Mouse (Mus musculus) cerebellum, adult 9-10 months (tissue): ENCODE results near the gene Nprl3.

Experiments
- DNase-seq: peaks from one replicate; pipeline ENCODE4 v3.0.0; 2022

Nprl3 gene

GRCm38 (mm10) chr11:32244064-32244463 is 23.4 kb downstream of the Nprl3 start:
- no peak for DNase-seq

DNA sequence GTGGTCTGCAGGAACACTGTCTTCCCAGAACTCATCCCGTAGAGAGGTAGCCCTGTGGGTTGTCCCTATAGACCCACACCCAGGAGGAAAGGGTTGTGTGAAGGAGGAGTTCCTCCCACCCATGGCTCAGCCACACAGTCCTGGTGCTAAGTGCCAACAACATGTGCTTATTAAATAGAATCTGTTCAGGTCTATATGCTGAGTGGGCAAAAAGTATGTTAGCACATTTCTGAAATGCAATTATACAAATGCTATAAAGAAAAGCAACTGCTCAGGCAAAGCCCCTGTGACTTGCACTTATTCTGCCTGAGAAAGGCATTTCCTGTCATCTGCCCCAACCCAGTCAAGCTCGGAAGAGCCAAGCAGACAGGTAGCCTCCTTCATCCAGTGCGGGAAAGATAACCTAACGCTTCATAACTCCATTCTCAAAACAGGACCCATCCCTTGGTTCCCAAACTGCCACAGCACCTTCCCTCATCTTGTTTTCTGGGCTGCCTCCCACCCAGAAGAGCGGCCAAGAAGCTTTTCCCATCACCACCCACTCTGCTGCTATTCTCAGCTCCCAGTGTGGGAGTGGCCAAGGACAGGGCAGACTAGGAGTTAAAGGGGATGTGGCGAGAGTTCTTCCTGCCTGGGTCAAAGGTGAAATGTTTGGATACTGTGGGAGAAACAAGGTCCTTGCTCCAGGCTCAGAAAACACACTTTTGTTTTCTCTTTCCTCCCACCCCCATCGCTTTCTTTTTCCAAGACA is 24.1 kb downstream of the Nprl3 start:
- no peak for DNase-seq

GRCm38 (mm10) chr11:32242209-32242608 is 25.3 kb downstream of the Nprl3 start:
- DNase-seq: no peak

DNA sequence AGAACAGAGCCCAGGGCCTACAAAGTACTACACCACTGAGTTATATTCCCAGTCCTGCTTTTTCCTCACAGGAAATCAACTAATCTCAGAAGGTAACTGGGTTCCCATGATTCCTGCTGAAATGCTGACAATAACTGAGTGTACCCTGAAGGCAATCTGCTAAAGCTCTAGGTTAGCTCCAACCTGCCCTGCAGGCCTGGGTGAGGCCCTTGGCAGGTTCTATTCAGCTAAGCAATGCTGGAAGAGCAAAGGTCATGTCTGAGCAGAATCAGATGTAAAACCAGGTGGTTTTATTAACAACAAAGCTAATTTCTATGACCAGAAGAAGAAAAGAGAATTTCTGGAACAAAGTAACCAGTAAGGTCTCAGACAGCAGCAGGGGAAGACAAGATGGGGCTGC is 26.1 kb downstream of the Nprl3 start:
- DNase-seq: no peak

GRCm38 (mm10) chr11:32238093-32238860 is 29.2 kb downstream of the Nprl3 start:
- DNase-seq: peak; percentile 89

- no peak for DNase-seq
Measured at GRCm38 (mm10) chr11:32237411-32237795, 30.1 kb downstream of the Nprl3 start.

GRCm38 (mm10) chr11:32236712-32237410 is 30.6 kb downstream of the Nprl3 start:
- DNase-seq: peak; percentile 85

DNA sequence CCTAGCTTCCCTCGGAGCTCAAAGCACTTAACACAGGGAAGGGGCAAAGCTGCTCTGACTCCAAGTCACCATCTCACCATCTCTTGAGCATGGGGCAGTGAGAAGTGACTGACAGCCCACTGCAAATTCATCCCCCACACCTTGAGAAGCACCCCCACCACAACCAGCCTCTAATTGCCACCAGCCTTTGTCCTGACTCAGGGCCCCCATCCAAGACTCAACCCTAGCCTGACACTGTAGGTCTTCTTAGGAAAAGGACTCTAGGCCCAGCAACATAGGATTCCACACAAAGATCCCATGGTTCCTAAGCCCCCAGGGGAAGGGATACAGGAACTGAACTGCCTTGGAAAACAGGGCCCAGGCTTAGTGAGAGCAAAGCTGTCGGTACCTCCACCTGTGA is 31.4 kb downstream of the Nprl3 start:
- no peak for DNase-seq

- DNase-seq: peak; percentile 61
Measured at GRCm38 (mm10) chr11:32235646-32236045, 31.9 kb downstream of the Nprl3 start.

DNA sequence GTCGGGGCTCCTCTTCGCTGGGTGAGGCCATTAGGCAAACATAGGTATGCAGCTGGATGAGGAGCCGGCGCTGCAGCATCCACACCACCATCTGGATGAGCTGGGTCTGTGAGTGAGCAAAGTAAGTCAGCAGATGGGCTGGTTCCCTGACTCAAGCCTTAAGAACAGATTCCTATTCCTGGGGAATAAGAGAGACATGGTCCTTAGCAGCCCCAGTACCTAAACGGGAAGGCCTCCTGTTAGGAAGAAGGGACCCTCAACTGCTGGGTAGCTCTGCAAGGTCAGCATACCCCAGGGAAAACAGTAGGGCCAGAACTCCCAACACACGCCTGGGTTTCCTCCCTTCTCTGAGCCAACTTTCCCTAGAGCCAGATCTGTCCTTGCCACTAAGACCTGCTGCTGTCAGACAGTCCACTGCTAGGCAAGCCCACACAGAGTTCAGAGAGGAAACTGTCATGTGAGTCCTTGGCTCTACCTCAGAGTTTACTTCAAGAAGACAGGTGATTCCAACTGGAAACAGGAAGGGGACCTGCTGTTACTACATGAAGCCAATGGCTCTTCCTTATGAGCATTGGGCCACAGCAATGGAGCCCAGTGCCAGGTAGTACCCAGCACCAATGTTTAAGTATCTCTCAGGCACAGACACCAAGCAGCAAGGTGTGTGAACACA is 32.6 kb downstream of the Nprl3 start:
- peak; percentile 27 for DNase-seq

DNA sequence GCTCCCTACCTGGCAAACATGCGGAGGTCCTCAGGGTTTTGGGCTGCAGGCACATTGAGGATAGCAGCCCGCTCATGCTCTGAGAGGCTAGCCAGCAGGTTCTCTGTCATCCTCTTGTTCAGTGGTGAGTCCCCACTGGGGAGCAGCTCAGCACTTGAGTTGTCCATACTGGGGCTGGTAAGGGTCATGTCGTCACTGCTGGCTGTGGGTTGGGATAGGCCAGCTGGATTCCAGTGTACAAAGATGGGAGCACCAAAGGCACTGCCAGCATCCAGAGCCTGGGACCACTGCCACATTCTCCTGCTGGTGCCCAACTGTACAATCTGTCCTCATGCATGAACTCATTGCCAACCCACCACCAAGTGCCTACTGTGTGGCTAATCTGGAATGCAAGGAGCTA is 33.6 kb downstream of the Nprl3 start:
- DNase-seq: peak; percentile 71

- DNase-seq: peak; percentile 50
Measured at GRCm38 (mm10) chr11:32232848-32233247, 34.7 kb downstream of the Nprl3 start.

DNA sequence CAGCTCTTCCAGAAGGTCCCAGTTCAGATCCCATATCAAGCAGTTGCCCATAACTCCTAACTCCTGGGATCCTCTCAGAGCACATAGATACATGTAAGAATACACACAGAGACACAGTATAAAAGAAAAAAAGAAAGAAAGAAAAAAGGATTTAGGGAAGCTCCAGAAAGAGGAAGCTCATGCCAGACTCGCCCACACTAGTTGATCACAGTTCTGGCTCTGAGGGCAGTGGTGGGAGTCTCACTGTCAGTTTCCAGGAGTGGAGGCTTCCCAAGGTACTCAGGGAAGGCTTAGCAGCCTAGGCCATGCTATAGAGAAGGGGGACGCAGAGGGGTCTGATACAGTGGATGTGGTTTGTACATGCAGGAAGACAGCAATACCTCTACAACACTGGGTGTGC is 36.4 kb downstream of the Nprl3 start:
- DNase-seq: peak; percentile 33

DNA sequence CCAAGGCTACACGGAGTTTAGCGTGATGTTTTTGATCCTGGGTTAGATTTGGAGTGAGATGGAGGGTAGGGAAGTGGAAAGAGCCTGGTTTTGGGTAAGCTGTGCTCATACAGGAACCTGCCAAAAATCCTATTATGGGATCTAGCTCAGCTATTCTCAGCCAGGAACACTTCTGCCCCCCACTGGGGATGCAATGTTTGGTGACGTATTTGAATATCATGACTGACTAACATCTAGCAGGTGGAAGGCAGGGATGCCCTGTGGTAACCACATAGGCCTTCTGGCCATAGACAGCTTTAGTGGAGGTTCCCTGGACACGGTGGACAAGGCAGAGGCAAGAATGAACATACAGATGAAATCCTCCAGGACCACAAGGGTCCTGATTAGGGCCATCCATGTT is 37.3 kb downstream of the Nprl3 start:
- peak; percentile 78 for DNase-seq

DNA sequence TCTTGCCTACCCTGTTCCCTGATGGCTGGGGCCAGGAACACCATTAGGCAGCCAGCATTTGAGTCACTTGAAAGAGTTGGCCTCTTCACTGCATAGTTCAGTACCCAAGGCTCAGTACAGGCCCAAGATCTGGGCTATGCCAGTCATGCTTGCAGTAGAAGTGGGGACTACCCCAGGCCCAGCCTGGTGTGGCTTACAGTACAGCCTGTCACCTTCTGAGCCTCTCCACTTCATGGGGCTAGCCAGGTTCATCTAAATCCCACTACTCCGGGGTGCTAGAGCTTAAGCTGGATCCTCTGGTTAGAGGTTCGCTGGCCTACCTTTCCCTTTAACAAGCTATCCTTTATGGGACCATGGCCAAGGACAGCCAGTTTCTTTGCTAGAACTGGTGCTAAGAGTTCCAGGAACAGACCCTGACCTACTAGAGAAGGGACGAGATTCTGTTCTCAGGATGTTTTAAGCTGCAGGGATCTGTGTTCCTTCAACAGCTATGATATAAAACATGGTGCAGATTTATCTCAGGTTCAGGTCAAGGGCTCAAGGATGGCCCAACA is 39.1 kb downstream of the Nprl3 start:
- DNase-seq: peak; percentile 50

DNA sequence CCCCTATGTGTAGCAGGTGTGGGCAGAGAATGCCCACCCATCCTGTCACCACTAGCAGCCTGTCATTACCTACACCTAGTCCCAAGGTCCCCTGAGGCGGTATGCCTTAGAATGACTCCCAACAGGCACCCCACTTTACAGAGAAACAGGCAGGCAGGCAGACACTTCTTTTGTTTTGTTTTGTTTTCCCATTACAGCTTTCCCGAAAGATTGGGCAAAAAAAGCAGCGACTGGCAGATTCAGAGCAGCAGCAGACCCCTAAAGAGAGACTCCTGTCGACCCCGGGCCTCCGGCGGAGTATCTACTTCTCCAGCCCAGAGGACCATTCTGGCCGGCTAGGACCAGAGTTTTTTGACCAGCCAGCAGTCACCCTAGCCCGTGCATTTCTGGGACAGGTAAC is 40.0 kb downstream of the Nprl3 start:
- no peak for DNase-seq

- DNase-seq: peak; percentile 77
Measured at GRCm38 (mm10) chr11:32227041-32227440, 40.5 kb downstream of the Nprl3 start.

GRCm38 (mm10) chr11:32226124-32226871 is 41.2 kb downstream of the Nprl3 start, which contains the start of gene Mpg:
TSS of gene Mpg (plus strand) at chr11:32226505.
- DNase-seq: peak; percentile 90

- DNase-seq: peak; percentile 54
Measured at GRCm38 (mm10) chr11:32225222-32226104, 42.0 kb downstream of the Nprl3 start.

- peak; percentile 57 for DNase-seq
Measured at GRCm38 (mm10) chr11:32224468-32225139, 42.9 kb downstream of the Nprl3 start.
